Mouse (Mus musculus) lung, embryonic 15.5 days (tissue): Measurements from ENCODE around the gene Usp13. TPM values are rescaled to one million over a fixed set of nuclear protein-coding genes. Genes with fewer than 3 reads are reported as not detected.

Experiments used
- ATAC-seq: fragments of 200-750 bp; cut with Nextera tagmentation; 2 replicates; pipeline ENCODE4 v1.8.0; 2017; ENCODE audit warnings: moderate number of reproducible peaks, borderline replicate concordance; ENCODE audit not compliant: low FRiP score, low TSS enrichment; ENCODE audit errors: extremely low read depth
- H3K27ac ChIP-seq: fragments of 300-500 bp; sonication (generic); 2 replicates; pipeline ENCODE4 v1.5.1; 2015; ENCODE audit warnings: moderate library complexity, mild to moderate bottlenecking, inconsistent platforms
- H3K27me3 ChIP-seq: fragments of 300-500 bp; sonication (generic); 2 replicates; pipeline ENCODE4 v1.6.1; 2015; ENCODE audit warnings: inconsistent platforms
- H3K36me3 ChIP-seq: fragments of 300-500 bp; sonication (generic); 2 replicates; pipeline ENCODE4 v1.6.1; 2015; ENCODE audit warnings: inconsistent platforms
- H3K4me1 ChIP-seq: fragments of 300-500 bp; sonication (generic); 2 replicates; pipeline ENCODE4 v1.6.1; 2015; ENCODE audit warnings: inconsistent platforms
- H3K4me2 ChIP-seq: fragments of 300-500 bp; sonication (generic); 2 replicates; pipeline ENCODE4 v1.6.1; 2015; ENCODE audit warnings: inconsistent platforms, mild to moderate bottlenecking, moderate library complexity
- H3K4me3 ChIP-seq: fragments of 300-500 bp; sonication (generic); 2 replicates; pipeline ENCODE4 v1.5.1; 2015; ENCODE audit warnings: mild to moderate bottlenecking, inconsistent platforms
- H3K9ac ChIP-seq: fragments of 300-500 bp; sonication (generic); 2 replicates; pipeline ENCODE4 v1.6.1; 2015; ENCODE audit warnings: inconsistent platforms
- H3K9me3 ChIP-seq: fragments of 300-500 bp; sonication (generic); 2 replicates; pipeline ENCODE4 v1.6.1; 2016; ENCODE audit warnings: inconsistent platforms
- WGBS: fragments of 180-500 bp; shearing (Covaris S2); methylation state at CpG from one replicate; pipeline ENCODE4 v1.1.7; 2015; 5-methylcytosine and 5-hydroxymethylcytosine counted together
- polyA plus RNA-seq: library from polyadenylated mRNA; unstranded; fragments of >200 nt; fragmentation: Nextera tagmentation; extraction: Ambion mirVana; gene quantifications from 2 replicates; pipeline ENCODE4 v1.2.1, GENCODE M21; 2015

Usp13 gene
- polyA plus RNA-seq, 1 experiment from 2014 or later = 4.9 TPM

- H3K27me3 ChIP-seq = no peaks in the 10 kb centered on the region
- 88% methylated on average over 3 of the region's 3 CpGs for WGBS
- no peak for ATAC-seq
- H3K9ac ChIP-seq = no peak overlapping the region
- no peak overlapping the region for H3K4me3 ChIP-seq
- 0 out of 2 replicates have a peak, but pooled peaks cover 4% of the 10 kb centered on the region for H3K36me3 ChIP-seq
- H3K4me1 ChIP-seq = no peaks in the 10 kb centered on the region
- H3K9me3 ChIP-seq = no peaks in the 10 kb centered on the region
- no peak overlapping the region for H3K4me2 ChIP-seq
- no peak overlapping the region for H3K27ac ChIP-seq
These were observed 53.7 kb downstream of the Usp13 start for GRCm38 (mm10) chr3:32871081-32871480.

DNA sequence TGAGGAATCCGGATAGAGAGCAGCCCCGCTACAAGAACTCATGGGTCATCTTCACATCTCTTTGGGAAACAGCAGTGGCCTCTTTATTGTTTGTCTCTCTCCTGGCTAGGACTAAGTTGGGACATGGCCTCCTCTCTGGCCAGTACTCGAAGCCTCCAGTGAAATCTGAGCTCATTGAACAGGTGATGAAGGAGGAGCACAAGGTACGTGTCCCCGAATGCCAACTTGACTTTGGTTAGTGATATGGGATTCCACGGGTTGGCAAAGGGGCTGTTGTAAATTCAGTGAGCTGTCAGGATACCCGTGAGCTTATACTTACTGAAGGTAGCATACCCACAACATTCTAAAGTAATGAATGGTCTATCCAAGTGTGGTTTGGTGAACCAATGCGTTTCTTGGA lies 69.0 kb downstream of the Usp13 start:
- WGBS = 82% methylated on average over 8 of the region's 8 CpGs
- H3K4me2 ChIP-seq = no peak overlapping the region
- no peak overlapping the region for H3K4me3 ChIP-seq
- H3K4me1 ChIP-seq = no peaks in the 10 kb centered on the region
- no peak overlapping the region for H3K9ac ChIP-seq
- H3K36me3 ChIP-seq = no peaks in the 10 kb centered on the region
- H3K27ac ChIP-seq = no peak overlapping the region
- H3K27me3 ChIP-seq = no peaks in the 10 kb centered on the region
- no peak for ATAC-seq
- no peaks in the 10 kb centered on the region for H3K9me3 ChIP-seq

- Histone ChIP-seq H3K27me3 (no peaks in the 10 kb centered on the region), H3K36me3 (no peaks in the 10 kb centered on the region), H3K9me3 (no peaks in the 10 kb centered on the region), H3K9ac (no peak overlapping the region), H3K4me2 (no peak overlapping the region), H3K4me1 (no peaks in the 10 kb centered on the region), H3K27ac (no peak overlapping the region), H3K4me3 (no peak overlapping the region)
- WGBS = 88% methylated on average over 5 of the region's 5 CpGs
- no peak for ATAC-seq
These were observed 71.5 kb downstream of the Usp13 start for GRCm38 (mm10) chr3:32888886-32889285.

- ATAC-seq = no peak
- Histone ChIP-seq H3K4me3 (no peak overlapping the region), H3K27me3 (no peaks in the 10 kb centered on the region), H3K4me2 (no peak overlapping the region), H3K9ac (no peak overlapping the region), H3K9me3 (no peaks in the 10 kb centered on the region), H3K36me3 (0 out of 2 replicates have a peak, but pooled peaks cover under 1% of the 10 kb centered on the region), H3K27ac (no peak overlapping the region), H3K4me1 (no peaks in the 10 kb centered on the region)
- WGBS = 97% methylated on average over 4 of the region's 4 CpGs
These were observed 72.8 kb downstream of the Usp13 start for GRCm38 (mm10) chr3:32890174-32890573.

GRCm38 (mm10) chr3:32903462-32903861 lies 86.1 kb downstream of the Usp13 start:
- Histone ChIP-seq H3K9me3 (no peaks in the 10 kb centered on the region), H3K9ac (no peak overlapping the region), H3K36me3 (peaks cover 5% of the 10 kb centered on the region; the same call in 1 of the 2 replicates), H3K4me2 (no peak overlapping the region), H3K27me3 (no peaks in the 10 kb centered on the region), H3K4me3 (no peak overlapping the region), H3K27ac (no peak overlapping the region), H3K4me1 (no peaks in the 10 kb centered on the region)
- ATAC-seq = no peak
- WGBS = 38% methylated on average over 4 of the region's 4 CpGs

GRCm38 (mm10) chr3:32904599-32904998 lies 87.3 kb downstream of the Usp13 start:
- Histone ChIP-seq H3K4me1 (no peaks in the 10 kb centered on the region), H3K27me3 (no peaks in the 10 kb centered on the region), H3K9ac (no peak overlapping the region), H3K4me3 (no peak overlapping the region), H3K4me2 (no peak overlapping the region), H3K9me3 (no peaks in the 10 kb centered on the region), H3K27ac (no peak overlapping the region), H3K36me3 (peaks cover 5% of the 10 kb centered on the region; the same call in 1 of the 2 replicates)
- ATAC-seq = no peak
- WGBS = 54% methylated on average over 1 of the region's 1 CpGs

GRCm38 (mm10) chr3:32905850-32906779 lies 88.8 kb downstream of the Usp13 start:
- Histone ChIP-seq H3K4me3 (no peak overlapping the region), H3K9ac (no peak overlapping the region), H3K36me3 (peaks cover 5% of the 10 kb centered on the region; the same call in 1 of the 2 replicates), H3K4me1 (no peaks in the 10 kb centered on the region), H3K27ac (no peak overlapping the region), H3K27me3 (no peaks in the 10 kb centered on the region), H3K4me2 (no peak overlapping the region), H3K9me3 (no peaks in the 10 kb centered on the region)
- 71% methylated on average over 8 of the region's 8 CpGs for WGBS
- no peak for ATAC-seq

- no peak overlapping the region for H3K27ac ChIP-seq
- no peaks in the 10 kb centered on the region for H3K27me3 ChIP-seq
- H3K4me1 ChIP-seq = no peaks in the 10 kb centered on the region
- ATAC-seq = no peak
- 72% methylated on average over 3 of the region's 3 CpGs for WGBS
- no peak overlapping the region for H3K9ac ChIP-seq
- H3K4me2 ChIP-seq = no peak overlapping the region
- no peak overlapping the region for H3K4me3 ChIP-seq
- H3K36me3 ChIP-seq = no peaks in the 10 kb centered on the region
- no peaks in the 10 kb centered on the region for H3K9me3 ChIP-seq
These were observed 91.1 kb downstream of the Usp13 start for GRCm38 (mm10) chr3:32908400-32908799.

- H3K4me3 ChIP-seq = no peak overlapping the region
- ATAC-seq = no peak
- peaks cover 8% of the 10 kb centered on the region; the same call in 1 of the 2 replicates for H3K36me3 ChIP-seq
- H3K9me3 ChIP-seq = no peaks in the 10 kb centered on the region
- no peaks in the 10 kb centered on the region for H3K4me1 ChIP-seq
- no peak overlapping the region for H3K9ac ChIP-seq
- H3K27me3 ChIP-seq = no peaks in the 10 kb centered on the region
- no peak overlapping the region for H3K27ac ChIP-seq
- WGBS = 58% methylated on average over 7 of the region's 7 CpGs
- no peak overlapping the region for H3K4me2 ChIP-seq
These were observed 92.8 kb downstream of the Usp13 start for GRCm38 (mm10) chr3:32910071-32910551.

DNA sequence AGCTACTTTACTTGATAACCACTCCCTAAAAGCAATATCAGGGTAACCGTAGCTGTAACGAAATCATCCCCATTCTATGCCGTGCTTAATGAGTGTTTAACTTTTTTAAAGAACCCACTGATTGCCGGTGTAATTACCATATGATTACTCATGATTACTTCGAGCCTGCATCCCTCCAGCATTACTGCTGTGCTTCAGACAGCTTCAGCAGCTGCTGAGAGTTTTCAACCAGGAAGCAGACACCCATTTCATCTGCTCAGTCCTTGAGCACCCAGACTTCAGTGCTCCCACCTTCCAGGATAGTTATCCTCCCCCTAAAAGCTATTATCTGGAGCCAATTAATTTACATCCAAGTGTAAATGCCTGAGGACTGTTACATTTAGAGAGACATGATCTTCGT lies 106.8 kb downstream of the Usp13 start:
- WGBS = 87% methylated on average over 6 of the region's 6 CpGs
- H3K36me3 ChIP-seq = peaks cover 16% of the 10 kb centered on the region; the same call in 1 of the 2 replicates
- H3K9ac ChIP-seq = no peak overlapping the region
- no peaks in the 10 kb centered on the region for H3K4me1 ChIP-seq
- H3K27me3 ChIP-seq = no peaks in the 10 kb centered on the region
- H3K4me2 ChIP-seq = no peak overlapping the region
- no peak overlapping the region for H3K27ac ChIP-seq
- no peaks in the 10 kb centered on the region for H3K9me3 ChIP-seq
- H3K4me3 ChIP-seq = no peak overlapping the region
- no peak for ATAC-seq

DNA sequence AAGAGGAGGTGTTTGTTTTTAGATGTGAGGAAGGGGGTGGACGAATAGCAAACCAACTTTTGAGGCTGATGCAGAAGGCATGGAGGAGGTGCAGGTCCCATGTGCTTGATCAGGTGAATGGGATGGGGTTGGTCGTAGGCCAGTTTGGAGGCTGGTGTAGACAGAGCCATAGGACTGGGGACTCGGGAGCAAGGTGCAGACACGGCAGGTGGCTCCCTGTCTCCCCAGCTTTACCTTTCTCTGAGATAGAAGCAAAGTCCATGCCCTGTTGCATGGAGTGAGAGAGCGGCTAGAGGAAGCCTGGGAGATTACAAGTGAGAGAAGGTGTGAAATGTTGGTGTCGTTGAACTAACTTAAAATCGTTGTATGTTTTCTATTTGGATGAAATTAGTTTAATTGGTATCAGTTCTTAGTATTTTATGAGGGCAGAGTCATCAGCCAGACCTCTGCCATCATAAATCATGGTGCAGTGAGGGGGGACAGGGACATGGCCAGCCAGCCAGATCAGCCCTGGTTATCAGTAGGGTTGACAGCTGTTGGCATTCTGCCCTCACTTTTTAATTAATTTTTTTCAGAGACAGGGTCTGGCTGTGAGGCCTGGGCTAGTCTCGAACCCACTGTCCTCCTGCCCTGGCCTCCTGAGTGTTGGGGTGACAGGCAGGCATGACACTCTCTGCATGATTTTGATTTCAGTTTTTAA lies 122.6 kb downstream of the Usp13 start:
- H3K4me2 ChIP-seq = no peak overlapping the region

GRCm38 (mm10) chr3:32947486-32947885 lies 130.1 kb downstream of the Usp13 start:
- Histone ChIP-seq H3K9ac (no peak overlapping the region), H3K9me3 (no peaks in the 10 kb centered on the region), H3K27me3 (no peaks in the 10 kb centered on the region), H3K4me1 (no peaks in the 10 kb centered on the region), H3K4me3 (no peak overlapping the region), H3K4me2 (no peak overlapping the region), H3K27ac (no peak overlapping the region), H3K36me3 (no peaks in the 10 kb centered on the region)
- ATAC-seq = no peak
- WGBS = 86% methylated on average over 5 of the region's 5 CpGs

More for the DNA sequence above, 122.6 kb downstream of the Usp13 start:
- Histone ChIP-seq H3K4me3 (no peak overlapping the region), H3K36me3 (no peaks in the 10 kb centered on the region), H3K27ac (no peak overlapping the region), H3K9ac (no peak overlapping the region), H3K27me3 (no peaks in the 10 kb centered on the region), H3K9me3 (no peaks in the 10 kb centered on the region), H3K4me1 (no peaks in the 10 kb centered on the region)
- no peak for ATAC-seq
- 51% methylated on average over 8 of the region's 8 CpGs for WGBS
